Mouse (Mus musculus): ENCODE measurements at regions not wholly inside any gene's neighbourhood (a gene's known extent, or its start where the extent isn't known, plus 50 kb on each side); places are given as distances from the start of the nearest gene placed in this dataset.

GRCm38 (mm10) chr9:61813291-61813690, 101.1 kb downstream of the Rplp1 start:
- H3K27me3 ChIP-seq (ENCODE audit: insufficient read depth, low read length): no peaks in the 10 kb centered on the region
- no peak overlapping the region for H3K4me3 ChIP-seq (replicated peaks; ENCODE audit: low read length)
- no peaks in the 10 kb centered on the region for H3K4me1 ChIP-seq (replicated peaks; ENCODE audit: low read depth, low read length)
- H3K9me3 ChIP-seq (ENCODE audit: low read length): no peaks in the 10 kb centered on the region
- H3K36me3 ChIP-seq (ENCODE audit: insufficient read depth, low read length): no peaks in the 10 kb centered on the region
- TF ChIP-seq NANOG (IDR thresholded peaks at IDR 0.05; ENCODE audit: borderline replicate concordance, low read length) (no peak), CTCF (conservative IDR thresholded peaks at IDR 0.05; ENCODE audit: low read length) (no peak), POU5F1 (IDR thresholded peaks at IDR 0.05; ENCODE audit: borderline replicate concordance, low read length) (no peak)

DNA sequence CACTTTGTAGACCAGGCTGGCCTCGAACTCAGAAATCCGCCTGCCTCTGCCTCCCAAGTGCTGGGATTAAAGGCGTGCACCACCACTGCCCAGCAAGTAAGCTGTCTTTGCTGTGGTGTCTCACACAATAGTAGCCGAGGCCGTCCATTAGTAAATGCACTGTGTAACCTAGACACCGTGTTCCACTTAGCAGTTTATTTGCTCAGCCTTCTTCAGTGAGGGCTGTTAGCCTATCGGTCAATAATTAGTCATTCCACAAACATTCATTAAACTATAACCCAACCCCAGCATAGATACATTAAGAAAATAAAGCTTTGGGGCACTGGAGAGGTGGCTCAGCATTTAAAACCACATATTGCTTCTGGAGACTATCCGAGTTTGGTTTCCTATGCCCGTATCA, 102.0 kb downstream of the Rplp1 start:
- H3K9me3 ChIP-seq (ENCODE audit: low read length): no peaks in the 10 kb centered on the region
- TF ChIP-seq POU5F1 (IDR thresholded peaks at IDR 0.05; ENCODE audit: borderline replicate concordance, low read length): no peak
- TF ChIP-seq CTCF (conservative IDR thresholded peaks at IDR 0.05; ENCODE audit: low read length): no peak
- TF ChIP-seq NANOG (IDR thresholded peaks at IDR 0.05; ENCODE audit: borderline replicate concordance, low read length): no peak
- no peak overlapping the region for H3K4me3 ChIP-seq (replicated peaks; ENCODE audit: low read length)
- no peaks in the 10 kb centered on the region for H3K36me3 ChIP-seq (ENCODE audit: insufficient read depth, low read length)
- no peaks in the 10 kb centered on the region for H3K4me1 ChIP-seq (replicated peaks; ENCODE audit: low read depth, low read length)
- H3K27me3 ChIP-seq (ENCODE audit: insufficient read depth, low read length): no peaks in the 10 kb centered on the region

- H3K4me3 ChIP-seq (replicated peaks; ENCODE audit: low read length): no peak overlapping the region
- TF ChIP-seq POU5F1 (IDR thresholded peaks at IDR 0.05; ENCODE audit: borderline replicate concordance, low read length) (no peak), NANOG (IDR thresholded peaks at IDR 0.05; ENCODE audit: borderline replicate concordance, low read length) (no peak), CTCF (conservative IDR thresholded peaks at IDR 0.05; ENCODE audit: low read length) (no peak)
- H3K36me3 ChIP-seq (ENCODE audit: insufficient read depth, low read length): no peaks in the 10 kb centered on the region
- H3K4me1 ChIP-seq (replicated peaks; ENCODE audit: low read depth, low read length): no peaks in the 10 kb centered on the region
- no peaks in the 10 kb centered on the region for H3K27me3 ChIP-seq (ENCODE audit: insufficient read depth, low read length)
- no peaks in the 10 kb centered on the region for H3K9me3 ChIP-seq (ENCODE audit: low read length)
Measured at GRCm38 (mm10) chr9:61810456-61810855, 103.9 kb downstream of the Rplp1 start.

GRCm38 (mm10) chr9:61808351-61809225, 105.8 kb downstream of the Rplp1 start:
- H3K4me3 ChIP-seq (replicated peaks; ENCODE audit: low read length): no peak overlapping the region
- H3K4me1 ChIP-seq (replicated peaks; ENCODE audit: low read depth, low read length): no peaks in the 10 kb centered on the region
- H3K27me3 ChIP-seq (ENCODE audit: insufficient read depth, low read length): no peaks in the 10 kb centered on the region
- H3K9me3 ChIP-seq (ENCODE audit: low read length): no peaks in the 10 kb centered on the region
- no peaks in the 10 kb centered on the region for H3K36me3 ChIP-seq (ENCODE audit: insufficient read depth, low read length)
- TF ChIP-seq NANOG (IDR thresholded peaks at IDR 0.05; ENCODE audit: borderline replicate concordance, low read length): no peak
- TF ChIP-seq POU5F1 (IDR thresholded peaks at IDR 0.05; ENCODE audit: borderline replicate concordance, low read length): no peak
- no peak for TF ChIP-seq CTCF (conservative IDR thresholded peaks at IDR 0.05; ENCODE audit: low read length)

- no peaks in the 10 kb centered on the region for H3K27me3 ChIP-seq (ENCODE audit: insufficient read depth, low read length)
- TF ChIP-seq POU5F1 (IDR thresholded peaks at IDR 0.05; ENCODE audit: borderline replicate concordance, low read length): no peak
- no peak for TF ChIP-seq NANOG (IDR thresholded peaks at IDR 0.05; ENCODE audit: borderline replicate concordance, low read length)
- no peak for TF ChIP-seq CTCF (conservative IDR thresholded peaks at IDR 0.05; ENCODE audit: low read length)
- H3K36me3 ChIP-seq (ENCODE audit: insufficient read depth, low read length): no peaks in the 10 kb centered on the region
- H3K4me1 ChIP-seq (replicated peaks; ENCODE audit: low read depth, low read length): no peaks in the 10 kb centered on the region
- H3K4me3 ChIP-seq (replicated peaks; ENCODE audit: low read length): no peak overlapping the region
- H3K9me3 ChIP-seq (ENCODE audit: low read length): no peaks in the 10 kb centered on the region
Measured at GRCm38 (mm10) chr9:61805971-61806370, 108.4 kb downstream of the Rplp1 start.

DNA sequence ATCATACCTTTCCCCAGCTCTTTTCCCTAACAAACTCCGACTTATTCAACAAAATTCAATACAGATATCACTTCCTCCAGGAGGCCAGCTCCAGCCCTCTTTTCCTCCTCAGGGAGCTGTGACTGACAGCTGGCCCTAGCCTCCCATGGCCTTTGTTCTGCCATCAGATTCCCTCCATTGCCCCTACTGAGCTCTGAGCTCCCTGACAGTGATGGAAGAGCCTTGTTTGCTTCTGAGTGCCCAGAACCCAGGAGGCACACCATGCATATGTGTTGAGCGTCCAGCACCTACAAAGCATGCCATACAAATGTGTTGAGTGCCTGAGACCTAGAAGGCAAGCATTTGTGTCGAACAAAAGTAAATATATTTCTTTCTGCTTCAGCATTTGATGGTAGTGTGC, 110.8 kb downstream of the Rplp1 start:
- TF ChIP-seq CTCF (conservative IDR thresholded peaks at IDR 0.05; ENCODE audit: low read length): no peak
- no peak for TF ChIP-seq POU5F1 (IDR thresholded peaks at IDR 0.05; ENCODE audit: borderline replicate concordance, low read length)
- no peak for TF ChIP-seq NANOG (IDR thresholded peaks at IDR 0.05; ENCODE audit: borderline replicate concordance, low read length)
- no peaks in the 10 kb centered on the region for H3K9me3 ChIP-seq (ENCODE audit: low read length)
- no peak overlapping the region for H3K4me3 ChIP-seq (replicated peaks; ENCODE audit: low read length)
- no peaks in the 10 kb centered on the region for H3K4me1 ChIP-seq (replicated peaks; ENCODE audit: low read depth, low read length)
- H3K27me3 ChIP-seq (ENCODE audit: insufficient read depth, low read length): no peaks in the 10 kb centered on the region
- H3K36me3 ChIP-seq (ENCODE audit: insufficient read depth, low read length): no peaks in the 10 kb centered on the region

- no peaks in the 10 kb centered on the region for H3K27me3 ChIP-seq (ENCODE audit: insufficient read depth, low read length)
- H3K9me3 ChIP-seq (ENCODE audit: low read length): no peaks in the 10 kb centered on the region
- no peak overlapping the region for H3K4me3 ChIP-seq (replicated peaks; ENCODE audit: low read length)
- H3K36me3 ChIP-seq (ENCODE audit: insufficient read depth, low read length): no peaks in the 10 kb centered on the region
- no peak for TF ChIP-seq CTCF (conservative IDR thresholded peaks at IDR 0.05; ENCODE audit: low read length)
- TF ChIP-seq NANOG (IDR thresholded peaks at IDR 0.05; ENCODE audit: borderline replicate concordance, low read length): no peak
- TF ChIP-seq POU5F1 (IDR thresholded peaks at IDR 0.05; ENCODE audit: borderline replicate concordance, low read length): no peak
- no peaks in the 10 kb centered on the region for H3K4me1 ChIP-seq (replicated peaks; ENCODE audit: low read depth, low read length)
Measured at GRCm38 (mm10) chr9:61802694-61803093, 111.6 kb downstream of the Rplp1 start.

DNA sequence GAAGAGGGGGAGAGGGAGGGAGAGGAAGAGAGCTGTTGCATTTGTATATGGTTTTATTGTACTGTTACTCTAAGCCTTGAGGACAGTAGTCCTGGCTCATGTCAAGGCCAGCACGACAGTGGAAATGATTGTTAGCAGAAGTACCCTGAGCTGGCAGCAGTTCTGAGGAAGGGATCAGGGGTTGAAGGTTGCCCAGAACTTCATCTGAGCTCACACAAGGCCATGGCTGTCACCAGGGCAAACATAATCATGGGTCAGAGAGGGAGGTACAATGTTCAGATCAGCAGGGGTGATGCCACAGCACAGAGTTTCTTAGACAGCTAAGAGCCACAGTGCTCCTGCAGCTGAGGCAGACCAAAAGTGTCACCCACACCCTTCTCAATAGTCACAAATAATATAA, 114.8 kb downstream of the Rplp1 start:
- TF ChIP-seq NANOG (IDR thresholded peaks at IDR 0.05; ENCODE audit: borderline replicate concordance, low read length) (no peak), POU5F1 (IDR thresholded peaks at IDR 0.05; ENCODE audit: borderline replicate concordance, low read length) (no peak), CTCF (conservative IDR thresholded peaks at IDR 0.05; ENCODE audit: low read length) (no peak)
- no peaks in the 10 kb centered on the region for H3K36me3 ChIP-seq (ENCODE audit: insufficient read depth, low read length)
- no peaks in the 10 kb centered on the region for H3K4me1 ChIP-seq (replicated peaks; ENCODE audit: low read depth, low read length)
- no peak overlapping the region for H3K4me3 ChIP-seq (replicated peaks; ENCODE audit: low read length)
- peaks cover 2% of the 10 kb centered on the region; the same call in 1 of the 2 replicates for H3K27me3 ChIP-seq (ENCODE audit: insufficient read depth, low read length)
- H3K9me3 ChIP-seq (ENCODE audit: low read length): no peaks in the 10 kb centered on the region

All from E14TG2a.4 (cell line).